Mouse (Mus musculus): ENCODE results near the gene Adck2.
A peak's percentile ranks its signal among the peaks of the same experiment; 100 is the strongest.

Gene Adck2

GRCm38 (mm10) chr6:39557723-39558261 is 15.9 kb upstream of the Adck2 start, which contains the start of gene Dennd2a:
TSS of gene Dennd2a (minus strand) at chr6:39557867.
- DNase-seq (ENCODE audit: low spot score) = peak; percentile 96

DNA sequence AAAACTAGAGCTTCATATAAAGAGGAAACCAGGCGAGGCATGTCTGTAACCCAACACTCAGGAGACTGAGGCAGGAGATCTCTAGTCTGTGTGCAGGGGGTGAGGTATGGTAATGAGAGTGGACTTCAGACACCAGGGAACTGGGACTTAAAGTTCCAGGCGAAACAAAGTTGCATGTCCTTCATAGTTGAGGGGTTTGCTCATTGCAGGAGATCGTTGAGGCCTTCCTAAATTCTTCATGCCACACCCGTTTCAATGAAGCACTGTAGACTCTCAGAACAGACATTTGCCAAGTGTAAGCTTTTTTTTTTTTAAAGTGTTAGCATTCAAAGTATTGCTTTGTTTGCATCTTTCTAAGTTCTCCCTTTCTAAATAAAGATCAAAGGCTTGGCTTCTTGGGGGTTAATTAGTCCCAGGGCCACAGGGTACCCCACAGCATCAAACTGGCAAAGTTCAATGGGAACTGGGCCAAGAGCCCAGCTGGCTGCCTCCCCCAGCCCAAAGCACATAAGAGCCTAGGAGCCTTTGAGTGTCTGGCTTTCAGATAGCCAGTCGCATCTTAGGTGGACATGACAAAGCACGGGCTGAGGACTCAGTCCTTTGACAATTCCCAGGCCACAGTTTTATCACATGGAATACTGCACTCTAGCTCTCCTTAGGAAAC is 14.3 kb upstream of the Adck2 start:
- DNase-seq (ENCODE audit: low spot score) = peak; percentile 32

DNA sequence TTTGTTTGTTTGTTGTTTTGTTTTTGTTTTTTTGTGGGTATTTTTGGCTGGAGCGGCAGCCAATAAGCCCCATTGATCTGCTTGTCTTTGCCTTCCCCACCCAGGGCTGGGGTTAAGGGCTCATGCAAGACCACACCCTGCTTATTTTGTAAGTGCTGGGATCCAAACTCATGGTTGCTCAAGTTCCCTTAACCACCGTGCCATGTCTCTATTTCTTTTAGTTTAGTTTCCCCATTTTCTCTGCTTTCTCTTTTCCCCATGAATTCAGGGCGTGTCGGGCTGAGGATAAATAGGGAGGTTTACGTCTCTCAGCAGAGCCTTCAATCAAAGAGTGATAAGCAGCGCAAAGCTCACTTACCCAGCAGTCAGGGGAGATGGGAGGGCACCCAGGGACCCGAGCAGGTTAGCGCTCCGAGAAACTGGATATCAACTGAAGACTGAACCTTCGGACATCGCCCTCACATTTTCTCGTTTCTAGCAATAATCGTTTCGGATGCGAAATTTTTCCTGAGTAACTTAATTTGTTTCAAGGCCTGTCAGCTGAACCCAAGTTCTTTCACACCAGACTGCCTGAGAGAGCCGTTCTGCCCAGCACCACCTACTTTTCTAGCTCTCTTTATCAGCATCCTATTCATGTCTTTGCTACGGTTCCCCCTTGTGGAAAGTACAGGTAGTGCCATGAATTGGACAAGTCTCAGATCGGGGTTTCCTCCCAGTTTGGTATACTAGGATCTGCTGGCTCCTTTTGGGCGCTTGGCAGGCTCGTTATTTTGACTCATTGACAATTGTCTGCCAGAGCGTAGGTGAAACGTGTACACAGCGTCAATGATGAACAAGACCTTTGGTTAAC is 11.3 kb upstream of the Adck2 start:
- DNase-seq (ENCODE audit: low spot score) = peak; percentile 96

GRCm38 (mm10) chr6:39567528-39567927 is 6.1 kb upstream of the Adck2 start:
- peak; percentile 80 for DNase-seq (ENCODE audit: low spot score)

GRCm38 (mm10) chr6:39570426-39570825 is 3.2 kb upstream of the Adck2 start:
- DNase-seq (ENCODE audit: low spot score) = no peak

DNA sequence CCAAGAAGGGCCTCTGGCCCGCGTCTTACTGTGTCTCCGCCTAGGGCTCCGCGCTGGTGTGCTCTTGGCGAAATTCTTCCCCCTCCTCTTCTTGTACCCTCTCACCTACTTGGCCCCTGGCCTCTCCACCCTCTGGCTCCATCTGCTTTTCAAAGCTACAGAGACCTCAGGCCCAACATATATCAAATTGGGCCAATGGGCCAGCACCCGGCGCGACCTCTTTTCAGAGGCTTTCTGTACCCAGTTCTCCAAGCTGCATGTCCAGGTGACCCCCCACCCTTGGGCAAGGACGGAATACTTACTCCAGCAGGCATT is 839 bp downstream of the Adck2 start:
- no peak for DNase-seq (ENCODE audit: low spot score)

- no peak for DNase-seq (ENCODE audit: low spot score)
Measured at GRCm38 (mm10) chr6:39574951-39575350, 1.3 kb downstream of the Adck2 start.

DNA sequence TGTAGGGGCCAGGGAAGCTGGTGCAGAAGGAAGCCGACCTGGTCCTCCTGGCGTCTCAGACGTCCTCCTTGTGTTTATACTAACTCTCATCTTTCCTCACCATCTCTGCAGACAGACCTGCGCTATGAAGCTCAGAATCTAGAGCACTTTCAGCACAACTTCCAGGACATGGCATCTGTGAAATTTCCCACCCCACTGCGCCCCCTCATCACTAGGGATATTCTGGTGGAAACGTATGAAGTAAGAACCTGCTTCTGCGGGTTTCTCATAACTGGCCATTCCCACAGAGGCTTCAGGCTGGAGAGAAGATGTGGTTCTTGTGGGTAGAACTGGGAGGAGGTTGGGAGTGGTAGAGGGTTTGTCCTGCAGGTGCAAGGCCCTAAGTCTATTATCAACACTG is 5.9 kb downstream of the Adck2 start:
- DNase-seq (ENCODE audit: low spot score) = no peak

GRCm38 (mm10) chr6:39580558-39580957 is 6.9 kb downstream of the Adck2 start:
- no peak for DNase-seq (ENCODE audit: low spot score)

DNA sequence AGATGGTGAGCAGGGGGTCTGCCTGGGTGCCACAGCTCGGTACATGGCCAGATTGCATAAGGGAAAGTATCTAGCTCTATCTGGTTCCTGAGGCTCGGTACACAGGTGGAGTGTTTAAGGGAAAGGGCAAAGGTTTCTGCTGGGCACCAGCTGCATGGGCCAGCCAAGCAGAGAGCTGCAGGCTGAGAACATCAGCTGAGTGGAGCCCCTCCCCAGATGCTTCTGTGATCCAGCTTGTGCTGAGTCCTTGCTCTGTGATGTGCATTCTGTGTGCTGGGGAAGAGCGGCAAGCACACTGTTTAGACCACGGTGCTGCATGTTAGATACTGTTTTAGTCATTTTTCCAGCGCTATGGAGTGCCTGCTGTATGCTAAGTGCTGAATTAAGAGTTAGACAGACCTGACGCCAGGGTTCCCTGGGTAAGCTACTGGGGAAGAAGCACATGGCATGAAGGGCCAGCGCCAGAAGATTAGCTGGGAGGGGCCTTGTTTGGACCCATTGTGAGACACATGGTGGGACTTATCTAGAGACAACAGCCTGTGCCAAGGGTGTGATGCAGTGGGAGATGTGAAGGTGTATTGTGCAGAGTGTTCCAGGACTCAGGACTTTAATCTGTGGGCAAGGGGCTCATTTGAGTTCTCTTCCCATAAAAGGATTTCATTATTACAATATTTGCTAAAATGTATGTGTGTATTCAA is 7.6 kb downstream of the Adck2 start:
- no peak for DNase-seq (ENCODE audit: low spot score)

DNA sequence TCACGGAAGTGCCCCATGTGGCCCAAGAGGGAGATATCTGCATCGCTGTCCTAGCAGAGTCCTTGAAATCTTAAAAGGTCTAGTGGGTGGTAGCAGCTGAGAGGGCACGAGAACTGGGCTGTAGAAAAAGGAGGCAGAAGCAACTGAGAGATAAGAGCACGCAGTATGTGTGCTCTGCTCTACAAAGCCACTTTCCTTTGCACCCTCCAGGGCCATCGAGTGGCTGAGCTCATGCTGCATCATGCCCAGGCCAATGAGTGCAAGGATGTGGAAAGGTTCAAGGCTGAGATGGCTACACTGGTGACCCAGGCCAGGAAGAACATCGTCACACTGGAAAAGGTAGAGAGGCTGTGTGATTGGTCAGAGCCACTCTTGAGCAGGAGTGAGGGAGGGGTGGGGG is 11.8 kb downstream of the Adck2 start, which contains the start of gene Gm42420:
Gm42420 (plus strand) TSS at position 237 of the 400 bp plus-strand sequence.
- no peak for DNase-seq (ENCODE audit: low spot score)

DNA sequence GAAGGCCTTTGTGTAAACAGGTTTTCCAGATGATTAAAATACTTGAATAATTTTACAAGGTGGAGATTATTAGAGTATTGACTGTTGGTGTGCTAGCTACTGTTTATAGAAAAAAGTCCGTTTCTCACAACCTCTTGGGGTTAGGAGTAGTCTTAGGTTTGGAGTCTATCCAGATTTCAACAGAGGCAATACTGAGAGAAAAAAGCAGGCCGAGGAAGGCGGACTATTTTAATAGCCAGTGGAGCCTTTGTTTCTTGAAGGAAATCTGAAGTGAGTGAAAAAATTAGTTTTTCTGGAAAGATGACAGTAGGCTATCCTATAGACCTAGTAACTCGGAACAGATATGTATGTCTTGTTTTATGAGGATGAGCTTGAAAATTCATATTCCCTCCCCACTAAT is 17.8 kb downstream of the Adck2 start:
- no peak for DNase-seq (ENCODE audit: low spot score)

DNA sequence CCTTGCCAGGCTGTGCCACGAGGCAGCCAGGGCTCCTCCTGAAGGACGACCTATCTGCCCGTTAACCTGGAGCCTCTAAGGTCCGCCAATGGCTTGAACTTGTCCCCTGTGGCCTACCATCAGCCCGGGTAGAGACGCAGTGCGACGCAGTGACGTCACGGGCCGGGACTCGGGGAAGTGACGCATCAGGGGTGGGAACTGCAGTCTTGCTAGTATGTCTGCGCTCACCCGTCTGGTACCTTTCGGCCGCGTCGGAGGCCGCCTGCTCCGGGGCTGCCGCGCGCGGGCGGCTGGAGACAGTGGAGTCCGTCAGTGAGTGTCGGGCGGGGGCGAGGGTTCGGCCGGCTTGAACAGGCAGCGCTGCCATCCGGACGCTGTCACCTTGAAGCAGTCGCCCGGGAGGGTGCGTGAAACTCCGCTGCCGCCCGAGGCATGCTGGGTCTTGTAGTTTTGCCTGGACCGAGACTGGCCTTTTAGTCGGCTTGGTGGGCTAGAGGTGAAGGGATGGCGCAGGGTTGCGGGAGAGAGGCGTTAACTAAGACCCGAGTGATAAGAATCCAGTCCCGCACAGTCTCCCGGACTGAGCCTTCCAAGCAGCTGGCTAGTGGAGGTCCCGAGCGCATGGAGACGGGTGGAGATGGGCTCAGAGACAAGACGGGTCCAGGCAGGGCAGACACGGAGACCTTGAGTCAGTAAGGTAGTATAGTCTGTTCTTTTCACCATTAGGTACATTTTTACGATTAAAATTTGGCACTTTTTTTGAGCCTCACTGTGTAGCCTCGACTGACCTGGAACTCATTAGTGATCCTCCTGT is 18.9 kb downstream of the Adck2 start, which contains the start of gene Ndufb2:
Ndufb2 (plus strand) TSS at position 174 of the 814 bp plus-strand sequence.
- DNase-seq (ENCODE audit: low spot score) = peak; percentile 97

DNA sequence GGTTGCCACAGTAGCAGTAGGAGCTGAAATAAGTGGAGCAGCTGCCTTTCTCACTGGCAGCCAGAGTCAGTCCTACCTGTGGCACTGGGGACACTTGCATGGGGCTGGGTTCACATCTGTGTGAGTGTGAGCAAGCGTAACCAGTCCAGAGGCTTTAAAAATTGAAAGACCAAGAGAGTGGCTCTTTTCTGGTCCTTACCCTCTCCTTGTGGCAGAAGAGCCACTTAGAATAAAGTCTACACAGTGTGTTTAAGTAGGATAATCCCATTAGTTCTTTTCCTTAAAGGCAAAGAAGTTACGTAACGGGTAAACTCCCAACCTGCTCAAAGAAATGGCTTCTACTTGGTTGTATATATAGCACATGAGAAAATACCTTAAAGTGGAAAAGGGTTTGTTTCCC is 27.2 kb downstream of the Adck2 start:
- no peak for DNase-seq (ENCODE audit: low spot score)

DNA sequence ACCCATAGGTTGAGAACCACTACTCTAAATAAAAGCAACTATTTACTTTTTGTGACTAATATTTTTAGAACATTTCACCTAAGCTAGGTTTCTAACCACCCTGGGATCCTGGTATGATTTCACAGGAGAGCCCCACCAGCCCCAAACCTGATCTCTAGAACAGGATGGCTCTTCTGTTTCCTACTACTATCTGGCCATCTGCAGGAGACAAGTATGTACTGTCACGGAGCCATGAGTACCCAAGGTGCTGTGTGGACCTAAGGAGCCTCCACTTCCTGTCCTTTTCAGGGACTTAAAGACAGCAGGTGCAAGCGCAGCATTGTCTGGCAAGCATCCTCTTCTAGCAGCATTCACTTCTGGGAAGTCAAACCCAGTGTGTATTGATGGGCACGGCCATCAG is 28.2 kb downstream of the Adck2 start:
- DNase-seq (ENCODE audit: low spot score) = no peak

- no peak for DNase-seq (ENCODE audit: low spot score)
Measured at GRCm38 (mm10) chr6:39604565-39604964, 30.9 kb downstream of the Adck2 start.

DNA sequence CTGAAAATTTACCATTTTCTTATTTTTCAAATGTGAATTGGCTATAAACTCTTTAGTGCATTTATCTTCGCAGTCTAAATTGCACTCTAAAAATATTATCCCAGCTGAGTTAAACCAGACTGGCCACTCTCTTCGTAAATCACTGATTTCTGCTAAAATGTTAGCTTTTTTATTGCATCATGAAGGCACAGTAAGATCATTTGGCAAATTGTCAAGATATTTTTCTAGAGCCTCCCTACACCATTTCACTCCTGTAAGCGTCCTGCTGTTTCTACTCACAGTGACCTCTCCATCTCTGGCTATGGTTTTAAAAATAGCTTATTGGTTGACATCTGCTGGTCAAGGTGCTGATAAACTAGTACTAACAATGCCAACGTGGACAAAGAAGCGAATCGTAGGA is 32.4 kb downstream of the Adck2 start:
- DNase-seq (ENCODE audit: low spot score) = no peak

- DNase-seq (ENCODE audit: low spot score) = no peak
Measured at GRCm38 (mm10) chr6:39606862-39607261, 33.2 kb downstream of the Adck2 start.

GRCm38 (mm10) chr6:39607365-39607764 is 33.7 kb downstream of the Adck2 start:
- DNase-seq (ENCODE audit: low spot score) = no peak

GRCm38 (mm10) chr6:39610207-39610606 is 36.5 kb downstream of the Adck2 start:
- DNase-seq (ENCODE audit: low spot score) = no peak

DNA sequence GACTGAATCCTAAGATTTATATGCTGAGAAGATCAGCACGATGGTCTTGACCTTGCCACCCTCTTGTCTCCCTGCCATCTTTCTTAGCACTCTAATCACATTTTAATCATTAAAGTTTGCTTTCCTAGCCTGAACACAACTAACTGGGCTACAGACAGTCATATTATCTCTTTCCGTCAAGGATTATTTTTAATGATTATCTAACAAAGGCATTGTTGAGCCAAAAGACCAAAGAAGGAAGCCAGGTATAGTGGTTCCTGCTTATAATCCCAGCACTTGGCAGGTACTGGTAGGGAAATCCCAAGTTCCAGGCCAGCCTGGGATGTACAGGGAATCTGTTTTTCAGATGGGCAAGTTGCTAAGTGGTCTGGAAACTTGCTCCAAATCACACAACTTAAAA is 37.6 kb downstream of the Adck2 start:
- no peak for DNase-seq (ENCODE audit: low spot score)

All from embryo, embryonic 10.5 days (tissue).